Mouse (Mus musculus): Measurements from ENCODE around the gene Lrrn2.
A peak's percentile ranks its signal among the peaks of the same experiment; 100 is the strongest.
"Not testable (repeated sequence)": the region's sequence is repeated elsewhere in the genome, so short reads cannot be mapped to it uniquely, and the experiment has no call there.

The Lrrn2 gene

DNA sequence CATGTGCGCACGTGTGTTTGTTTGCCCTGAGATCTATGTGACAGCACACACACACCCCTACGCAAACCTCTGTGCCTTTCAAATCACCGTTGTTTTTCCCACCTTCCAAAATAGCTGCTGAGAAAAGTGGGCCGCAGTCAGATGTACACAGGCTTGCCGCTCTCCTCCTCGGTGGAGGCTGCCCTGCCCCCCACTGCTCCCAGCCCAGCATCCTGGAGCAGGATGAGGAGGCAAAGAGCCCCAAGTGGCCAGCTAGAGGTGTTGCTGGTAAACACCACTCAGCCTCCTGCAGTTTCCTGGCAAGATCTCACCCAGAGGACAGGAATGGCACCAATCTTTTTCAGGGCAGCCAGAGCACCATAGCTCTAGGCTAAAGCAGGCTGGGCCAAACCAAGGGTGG is 54.8 kb downstream of the Lrrn2 start:
- no peak for DNase-seq

- no peak for DNase-seq
Measured at GRCm38 (mm10) chr1:132937296-132938030, 57.4 kb downstream of the Lrrn2 start.

DNA sequence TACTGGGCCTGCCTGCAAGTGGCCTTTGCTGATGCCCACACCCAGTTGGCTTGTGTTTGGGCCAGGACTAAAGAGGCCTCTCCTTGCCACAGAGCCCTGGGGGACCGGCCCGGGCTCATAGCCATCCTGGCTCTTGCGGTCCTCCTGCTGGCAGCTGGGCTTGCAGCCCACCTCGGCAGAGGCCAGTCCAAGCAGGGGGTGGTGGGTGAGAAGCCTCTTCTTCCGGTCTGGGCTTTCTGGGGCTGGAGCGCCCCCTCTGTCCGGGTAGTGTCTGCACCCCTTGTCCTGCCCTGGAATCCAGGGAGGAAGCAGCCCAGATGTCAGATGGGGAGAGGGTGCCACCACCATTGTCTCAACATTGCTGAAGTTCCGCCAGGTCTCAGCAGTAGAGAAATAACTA is 58.9 kb downstream of the Lrrn2 start:
- no peak for DNase-seq

DNA sequence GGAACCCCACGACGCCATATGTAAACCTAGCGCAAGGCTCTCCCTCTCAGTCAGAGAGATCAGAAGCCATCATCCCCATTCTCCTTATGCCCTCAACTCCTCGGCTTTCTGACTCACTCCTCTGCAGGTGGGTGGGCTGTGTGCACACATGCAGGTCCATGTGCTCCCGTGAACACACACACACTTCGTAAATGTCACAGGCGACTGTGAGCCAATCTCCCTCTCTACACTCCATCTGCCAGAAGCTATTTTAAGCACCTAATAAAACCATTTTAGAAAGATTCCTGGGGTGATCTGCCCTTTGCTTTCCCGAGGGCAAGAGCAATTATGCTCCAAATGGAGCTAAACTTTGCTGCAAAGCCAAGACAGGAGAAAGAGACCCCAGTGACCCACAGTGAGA is 65.8 kb downstream of the Lrrn2 start:
- DNase-seq = no peak

DNA sequence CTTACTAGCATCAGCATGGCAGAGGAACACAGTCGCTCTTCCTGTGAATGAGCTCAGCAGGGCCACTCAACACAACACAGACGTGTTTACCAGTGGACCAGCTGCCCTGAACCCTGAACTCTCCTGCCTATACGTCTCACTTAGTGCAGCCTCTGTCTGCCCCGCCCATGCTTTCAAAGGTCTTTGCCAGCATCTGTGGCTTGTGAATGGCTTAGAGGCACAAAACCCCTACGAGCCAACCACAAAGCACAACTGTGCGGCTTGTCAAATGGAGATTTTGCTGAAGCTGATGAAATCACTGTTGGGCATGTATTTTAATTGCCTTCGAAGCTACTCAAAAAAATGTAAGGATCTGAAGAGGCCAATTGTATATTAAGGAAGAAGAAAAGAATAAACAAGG is 67.7 kb downstream of the Lrrn2 start:
- no peak for DNase-seq

- DNase-seq = no peak
Measured at GRCm38 (mm10) chr1:132956809-132957208, 76.7 kb downstream of the Lrrn2 start.

DNA sequence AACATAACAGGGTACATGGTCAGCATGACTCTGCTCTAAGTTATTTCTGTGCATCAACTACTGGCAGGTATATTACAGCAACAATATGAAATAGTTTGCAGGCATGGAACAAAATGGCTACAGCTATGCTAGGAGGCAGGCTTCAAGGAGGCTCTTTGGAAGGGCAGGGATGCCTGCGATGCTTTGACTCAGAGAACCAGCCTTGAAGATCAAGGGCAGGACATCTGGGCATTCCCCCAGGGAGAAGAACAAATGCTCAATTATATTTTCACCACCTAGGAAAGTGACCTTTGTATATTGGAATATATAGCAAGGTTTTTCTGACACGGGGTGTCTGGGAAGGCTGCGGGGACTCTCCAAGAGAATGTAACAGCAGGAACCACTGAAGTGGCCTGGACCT is 81.7 kb downstream of the Lrrn2 start:
- DNase-seq = no peak

DNA sequence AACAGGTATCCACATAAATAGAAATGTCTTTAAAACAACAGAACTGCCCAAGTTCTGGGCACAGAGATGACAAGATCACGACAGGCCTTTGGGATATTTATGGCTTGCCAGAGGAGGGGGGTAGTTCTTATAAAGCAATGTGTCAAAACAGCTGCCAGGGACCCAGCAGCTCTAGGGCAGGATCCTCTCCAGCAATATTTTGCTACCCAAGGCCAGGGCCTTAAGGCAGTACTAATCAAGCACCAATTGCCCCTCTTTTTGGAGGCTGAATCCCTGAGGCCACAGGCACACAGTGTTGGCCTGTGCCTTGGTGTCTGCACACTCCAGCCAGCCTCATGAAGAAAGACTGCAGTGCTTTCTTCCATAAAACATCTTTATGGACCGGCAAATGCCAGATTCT is 84.0 kb downstream of the Lrrn2 start:
- DNase-seq = no peak

- DNase-seq = no peak
Measured at GRCm38 (mm10) chr1:132964691-132965090, 84.6 kb downstream of the Lrrn2 start.

DNA sequence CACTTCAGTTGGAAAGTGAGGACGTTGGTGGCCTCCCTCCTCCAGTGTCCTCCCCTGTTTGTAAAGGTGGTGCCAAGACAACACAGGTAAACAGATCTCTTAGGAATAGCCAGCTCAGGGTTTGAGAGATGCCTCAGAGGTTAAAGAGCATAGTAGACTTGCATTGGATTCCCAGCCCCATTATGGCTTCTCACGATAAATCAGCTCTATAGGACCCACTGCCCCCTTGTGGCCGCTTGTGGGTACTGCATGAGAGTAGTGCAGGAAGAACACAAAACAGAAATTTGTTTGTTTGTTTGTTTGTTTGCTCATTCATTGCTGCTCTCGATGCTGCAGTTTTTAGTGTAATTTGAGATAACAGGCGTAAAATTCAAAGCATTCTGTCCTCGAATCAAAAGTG is 88.6 kb downstream of the Lrrn2 start:
- DNase-seq = peak; percentile 20 to 29

- DNase-seq = no peak
Measured at GRCm38 (mm10) chr1:132977402-132977801, 97.3 kb downstream of the Lrrn2 start.

DNA sequence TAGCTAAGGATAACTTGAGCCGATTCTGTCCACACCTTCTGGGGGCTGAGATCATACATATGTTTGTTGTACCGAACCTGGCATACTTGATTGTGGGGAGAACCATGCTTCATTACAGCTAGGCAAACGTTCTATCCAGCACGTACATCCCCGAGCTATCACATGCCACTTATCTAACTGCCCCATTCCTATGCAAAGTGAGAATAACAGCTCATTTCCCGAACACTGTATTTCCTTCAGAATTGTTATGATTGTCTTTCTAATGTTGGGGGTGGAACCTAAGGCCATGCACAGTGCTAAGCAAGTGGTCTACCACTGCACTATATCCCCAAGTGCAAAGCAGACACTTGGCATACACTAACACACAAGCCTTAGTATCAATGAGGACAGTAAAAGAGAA is 101.2 kb downstream of the Lrrn2 start:
- DNase-seq = no peak

DNA sequence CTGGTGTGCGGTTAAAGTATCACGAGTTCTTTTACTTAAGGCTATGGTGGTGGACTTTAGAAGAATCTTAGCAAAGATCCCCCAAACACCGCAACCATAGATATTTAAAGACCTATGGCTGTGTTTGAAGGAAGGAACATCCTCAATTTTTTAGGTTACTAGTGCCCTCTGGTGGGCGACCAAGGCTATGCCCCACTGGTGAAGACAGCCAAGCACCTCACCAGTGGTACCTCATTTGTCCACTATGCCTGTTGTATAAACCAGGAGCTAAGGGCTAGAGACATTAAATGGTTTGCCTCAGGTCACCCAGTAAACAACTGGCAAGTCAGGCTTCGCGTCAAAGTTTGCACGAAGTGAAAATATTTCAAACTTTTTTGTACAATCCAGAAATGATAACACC is 102.7 kb downstream of the Lrrn2 start:
- peak in 1 of 2 experiments; percentile 29 for DNase-seq

DNA sequence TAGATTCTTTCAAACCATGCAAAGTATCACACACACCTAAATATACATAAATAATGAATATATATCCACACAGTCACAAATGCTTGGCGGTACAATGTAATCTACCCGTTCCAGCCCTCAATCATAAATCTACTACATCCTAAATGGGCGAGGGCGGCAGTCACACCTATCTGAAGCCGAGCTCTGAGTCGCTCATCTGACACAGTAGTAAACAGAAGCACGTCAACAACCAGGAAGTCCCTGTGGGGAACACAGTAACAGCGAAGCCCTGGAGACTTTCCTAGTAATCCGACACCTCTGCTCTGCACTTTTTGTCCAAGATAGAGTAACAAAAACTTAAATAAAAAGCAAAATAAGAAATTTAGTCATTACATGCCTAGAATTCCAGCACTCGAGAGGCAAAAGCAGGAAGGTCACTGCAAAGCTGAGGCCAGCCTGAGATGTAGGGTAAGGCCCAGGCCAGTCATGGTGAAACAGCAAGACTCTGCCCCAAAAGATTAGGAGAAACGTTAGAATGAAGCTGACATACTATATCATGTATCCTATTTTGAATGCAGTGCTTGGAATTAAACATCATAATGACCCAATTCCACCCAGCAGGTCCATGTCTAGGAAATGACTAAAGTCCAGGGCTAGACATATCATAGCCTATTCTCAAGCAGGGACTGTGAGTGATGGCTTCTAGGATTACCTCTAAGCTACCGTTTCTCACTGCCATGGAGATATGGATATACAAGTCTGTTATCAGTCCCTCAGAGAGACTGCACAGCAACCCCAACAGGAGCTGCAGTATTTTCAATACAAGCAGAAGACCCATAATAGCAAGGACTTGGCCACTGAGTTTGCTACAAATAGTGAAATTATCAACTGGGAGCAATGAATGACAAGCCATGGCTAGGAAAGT is 108.7 kb downstream of the Lrrn2 start:
- DNase-seq = not testable (repeated sequence)
